Mouse (Mus musculus) heart, postnatal 0 days (tissue): ENCODE measurements around the gene Timp2. TPM values are rescaled to one million over a fixed set of nuclear protein-coding genes. Genes with fewer than 3 reads are reported as not detected.

Source experiments
- ATAC-seq: fragments of 200-750 bp; cut with Nextera tagmentation; 2 replicates; pipeline ENCODE4 v1.8.0; 2017; ENCODE audit warnings: low read depth, moderate number of reproducible peaks, moderate library complexity; ENCODE audit not compliant: insufficient read depth
- DNase-seq: peaks from one replicate; pipeline ENCODE4 v3.0.0-alpha.2; 2016; ENCODE audit warnings: low spot score
- H3K27ac ChIP-seq: fragments of 300-500 bp; sonication (generic); 2 replicates; pipeline ENCODE4 v1.5.1; 2014; ENCODE audit warnings: low read depth, mild to moderate bottlenecking
- H3K27me3 ChIP-seq: fragments of 300-500 bp; sonication (generic); 2 replicates; pipeline ENCODE4 v1.6.1; 2014; ENCODE audit warnings: low read length, mixed read lengths; ENCODE audit not compliant: control insufficient read depth, insufficient read depth
- H3K36me3 ChIP-seq: fragments of 300-500 bp; sonication (generic); replicated peaks from 2 replicates; pipeline ENCODE4 v1.6.1; 2014; ENCODE audit warnings: low read length, mixed read lengths; ENCODE audit not compliant: control insufficient read depth, insufficient read depth
- H3K4me1 ChIP-seq: fragments of 300-500 bp; sonication (generic); 2 replicates; pipeline ENCODE4 v1.6.1; 2014; ENCODE audit warnings: antibody characterized with exemption; ENCODE audit not compliant: control insufficient read depth, insufficient read depth
- H3K4me2 ChIP-seq: fragments of 300-500 bp; sonication (generic); 2 replicates; pipeline ENCODE4 v1.6.1; 2014; ENCODE audit warnings: low read depth, mild to moderate bottlenecking, low read length, moderate library complexity
- H3K4me3 ChIP-seq: fragments of 300-500 bp; sonication (generic); 2 replicates; pipeline ENCODE4 v1.5.1; 2014; ENCODE audit warnings: low read depth, low read length
- H3K9ac ChIP-seq: fragments of 300-500 bp; sonication (generic); replicated peaks from 2 replicates; pipeline ENCODE4 v1.6.1; 2014; ENCODE audit warnings: low read depth, low read length, mixed read lengths
- H3K9me3 ChIP-seq: fragments of 300-500 bp; sonication (generic); replicated peaks from 2 replicates; pipeline ENCODE4 v1.6.1; 2016; ENCODE audit warnings: low read length; ENCODE audit not compliant: control insufficient read depth
- CTCF ChIP-seq: IDR thresholded peaks from 2 replicates; pipeline ENCODE4 v1.5.1; 2016; ENCODE audit warnings: antibody characterized with exemption, control low read depth, low read depth
- EP300 ChIP-seq: IDR thresholded peaks from 2 replicates; pipeline ENCODE4 v1.6.1; 2016; ENCODE audit warnings: antibody characterized with exemption, low read depth
- WGBS: fragments of 180-500 bp; shearing (Covaris S2); extraction: QIAGEN DNeasy Blood & Tissue Kit; methylation state at CpG from one replicate; pipeline ENCODE4 v1.1.7; 2014; 5-methylcytosine and 5-hydroxymethylcytosine counted together
- polyA plus RNA-seq: library from polyadenylated mRNA; unstranded; fragments of >200 nt; fragmentation: Nextera tagmentation; extraction: Ambion mirVana; gene quantifications from 2 replicates; pipeline ENCODE4 v1.2.1, GENCODE M21; 2015
- total RNA-seq: library from RNA; depleted of rRNA; stranded (reverse); fragments of >200 nt; gene quantifications from 2 replicates; pipeline ENCODE4 v1.2.3, GENCODE M21; 2014; ENCODE audit warnings: low replicate concordance; rRNA removed

Timp2 gene
- total and polyA plus RNA-seq, 2 experiments from 2014 or later, result 65.5 to 78.5 TPM

DNA sequence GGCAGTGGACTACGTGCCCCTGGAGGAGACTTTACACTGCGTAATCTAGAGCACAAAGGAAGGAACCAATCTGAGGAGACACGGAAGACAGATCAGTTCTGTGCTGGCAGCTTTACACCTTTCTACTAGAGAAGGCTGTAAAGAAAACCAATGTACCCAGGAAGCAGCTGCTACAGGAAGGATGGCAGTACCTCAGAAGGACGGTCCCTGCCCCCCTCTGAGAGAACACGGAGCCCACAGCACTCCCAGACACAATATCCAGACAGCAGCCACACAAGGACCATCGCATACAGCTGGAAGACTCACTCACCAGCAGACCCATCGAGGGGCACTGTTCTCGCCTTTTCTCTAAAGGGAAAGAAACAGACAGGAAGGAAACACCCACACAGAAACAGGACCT, 95.5 kb downstream of the Timp2 start:
- Histone ChIP-seq H3K9ac (no peak overlapping the region), H3K36me3 (peaks cover 79% of the 10 kb centered on the region), H3K27ac (no peak overlapping the region), H3K27me3 (no peaks in the 10 kb centered on the region), H3K4me1 (no peaks in the 10 kb centered on the region), H3K9me3 (no peaks in the 10 kb centered on the region), H3K4me3 (no peak overlapping the region), H3K4me2 (no peak overlapping the region)
- no peak for ATAC-seq
- WGBS, result 76% methylated on average over 8 of the region's 8 CpGs
- TF ChIP-seq CTCF (no peak), EP300 (no peak)
- DNase-seq, result no peak

DNA sequence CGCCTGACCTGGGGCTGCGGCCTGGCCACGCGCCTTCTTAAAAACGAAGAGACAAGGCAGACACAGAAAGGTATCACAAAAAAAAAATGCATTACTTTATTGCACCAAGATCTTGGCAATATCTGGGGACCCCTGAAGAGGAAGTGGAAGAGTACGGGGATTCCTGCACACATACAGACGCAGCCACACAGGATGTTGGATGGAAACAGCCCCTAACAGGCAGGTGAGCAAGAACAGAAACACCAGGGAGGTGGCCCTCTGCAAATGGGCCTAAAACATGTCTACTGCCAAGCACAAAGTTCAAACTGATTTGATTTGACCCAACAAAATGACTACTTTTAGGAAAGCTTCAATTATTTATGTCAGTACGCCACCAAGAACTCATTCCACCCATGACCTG, 96.0 kb downstream of the Timp2 start:
- DNase-seq (no peak), ATAC-seq (no peak)
- WGBS, result 95% methylated on average over 8 of the region's 8 CpGs
- no peak overlapping the region for H3K9ac ChIP-seq
- H3K9me3 ChIP-seq, result no peaks in the 10 kb centered on the region
- H3K36me3 ChIP-seq, result peaks cover 74% of the 10 kb centered on the region
- no peaks in the 10 kb centered on the region for H3K4me1 ChIP-seq
- TF ChIP-seq CTCF, result no peak
- TF ChIP-seq EP300, result no peak
- no peak overlapping the region for H3K4me2 ChIP-seq
- H3K4me3 ChIP-seq, result no peak overlapping the region
- H3K27ac ChIP-seq, result no peak overlapping the region
- no peaks in the 10 kb centered on the region for H3K27me3 ChIP-seq

DNA sequence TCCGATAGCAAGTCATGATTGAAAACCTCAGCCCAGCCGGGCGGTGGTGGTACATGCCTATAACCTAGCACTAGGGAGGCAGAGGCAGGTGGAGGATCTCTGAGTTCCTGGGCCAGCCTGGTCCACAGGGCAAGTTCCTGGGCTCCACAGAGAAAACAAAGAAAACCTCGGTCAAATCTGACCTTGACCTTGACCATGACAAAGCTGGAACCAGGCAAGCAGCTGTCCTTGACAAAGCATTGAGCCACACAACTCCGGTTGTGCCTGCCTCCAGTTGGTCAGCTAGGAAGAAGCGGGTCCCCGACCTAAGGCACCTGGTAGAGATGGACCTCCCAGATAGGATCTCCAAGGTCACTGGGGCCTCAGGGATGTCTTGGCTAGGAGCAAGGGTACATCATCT, 99.2 kb downstream of the Timp2 start:
- Histone ChIP-seq H3K27ac (no peak overlapping the region), H3K9me3 (no peaks in the 10 kb centered on the region)
- WGBS, result 77% methylated on average over 7 of the region's 7 CpGs

DNA sequence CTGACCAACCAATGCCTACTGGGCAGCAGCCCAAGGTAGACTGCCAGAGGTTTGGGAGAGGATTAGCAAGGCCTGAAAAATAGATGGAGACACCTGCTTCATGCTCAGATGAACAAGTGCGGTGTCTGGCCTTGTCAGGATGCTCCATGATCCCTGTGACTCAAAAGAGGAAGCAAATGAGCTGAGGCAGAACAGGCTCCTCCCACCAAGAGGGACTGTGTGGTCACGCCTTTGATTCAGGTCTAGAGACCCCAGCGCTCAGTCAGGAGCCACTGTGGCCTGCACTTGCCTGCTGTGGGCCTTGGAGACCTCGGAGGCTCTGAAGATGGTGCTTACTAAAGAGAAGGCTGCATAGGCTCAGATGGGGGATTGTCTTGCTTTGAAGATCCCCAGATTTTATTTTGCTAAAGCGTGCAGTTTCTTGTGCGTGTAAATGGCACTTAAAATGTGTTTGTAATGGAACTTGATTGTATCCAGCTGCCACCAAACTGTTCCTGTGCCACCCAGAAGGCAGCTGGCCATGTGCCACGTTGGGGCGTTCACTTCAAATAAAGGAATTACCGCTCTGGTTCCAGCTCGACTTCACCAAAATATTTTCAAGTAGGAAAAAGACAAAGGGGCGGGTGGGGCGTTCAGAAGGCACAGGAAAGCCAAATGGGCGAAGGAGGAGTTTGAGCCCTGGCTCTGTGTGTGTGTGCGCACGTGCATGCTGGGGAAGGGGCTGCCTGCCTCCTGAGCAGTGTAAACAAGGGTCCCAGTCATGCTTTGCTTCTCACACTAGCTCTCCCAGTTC, 101.2 kb downstream of the Timp2 start:
- TF ChIP-seq CTCF (no peak), EP300 (no peak)
- Histone ChIP-seq H3K9ac (no peak overlapping the region), H3K4me2 (no peak overlapping the region), H3K27me3 (no peaks in the 10 kb centered on the region), H3K4me1 (peaks cover 12% of the 10 kb centered on the region; the same call in 1 of the 2 replicates), H3K9me3 (no peaks in the 10 kb centered on the region), H3K4me3 (no peak overlapping the region), H3K27ac (peak overlapping the region; percentile 21; the same call in 1 of the 2 replicates), H3K36me3 (peaks cover 23% of the 10 kb centered on the region)
- DNase-seq, result no peak
- 60% methylated on average over 15 of the region's 15 CpGs for WGBS
- no peak for ATAC-seq

More for the DNA sequence above, 99.2 kb downstream of the Timp2 start:
- ATAC-seq (0 out of 2 replicates have a peak, but pooled peaks have one; percentile 18), DNase-seq (no peak)
- Histone ChIP-seq H3K4me3 (no peak overlapping the region), H3K9ac (no peak overlapping the region), H3K27me3 (no peaks in the 10 kb centered on the region), H3K36me3 (peaks cover 42% of the 10 kb centered on the region), H3K4me2 (no peak overlapping the region), H3K4me1 (0 out of 2 replicates have a peak, but pooled peaks cover 9% of the 10 kb centered on the region)
- TF ChIP-seq EP300 (no peak), CTCF (no peak)

DNA sequence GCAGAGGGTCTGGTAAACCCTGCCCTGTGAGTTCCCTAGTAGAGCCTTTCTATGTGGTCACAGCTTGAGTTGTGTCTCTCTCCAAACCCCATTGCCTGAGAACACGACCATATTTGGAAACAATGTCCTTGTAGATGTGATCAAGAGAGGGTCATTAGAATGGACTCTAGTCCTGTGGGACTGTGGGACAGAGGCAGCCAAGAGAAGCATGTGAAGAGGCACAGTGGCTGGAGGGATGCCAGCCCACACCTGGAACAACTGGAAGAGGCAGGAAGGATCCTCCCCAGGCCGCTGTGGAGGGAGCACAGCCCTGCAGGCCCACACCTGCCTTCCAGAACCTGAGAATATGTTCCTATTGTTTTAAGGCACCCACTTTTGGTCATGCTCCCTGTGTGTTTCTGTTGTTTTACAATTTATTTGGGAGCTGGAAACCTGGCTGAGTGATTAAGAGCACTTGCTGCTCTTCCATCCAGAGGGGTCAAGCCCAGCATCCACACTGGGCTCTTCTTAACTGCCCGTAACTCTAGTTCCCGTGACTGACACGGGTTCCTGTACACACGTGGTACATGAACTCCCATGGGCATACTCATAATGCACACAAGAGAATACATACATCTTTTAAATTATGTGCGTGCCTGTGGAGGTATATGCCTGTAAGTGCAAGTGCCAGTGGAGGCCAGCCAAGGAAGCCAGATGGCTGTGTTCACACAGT, 101.9 kb downstream of the Timp2 start:
- H3K4me1 ChIP-seq, result peaks cover 18% of the 10 kb centered on the region; the same call in 1 of the 2 replicates
- H3K27ac ChIP-seq, result 0 out of 2 replicates have a peak overlapping the region, but pooled peaks have one; percentile 24
- WGBS, result 81% methylated on average over 7 of the region's 7 CpGs

More for the DNA sequence above, 101.9 kb downstream of the Timp2 start:
- H3K9ac ChIP-seq, result no peak overlapping the region
- peaks cover 15% of the 10 kb centered on the region for H3K36me3 ChIP-seq
- ATAC-seq (no peak), DNase-seq (no peak)
- H3K9me3 ChIP-seq, result no peaks in the 10 kb centered on the region
- no peak overlapping the region for H3K4me3 ChIP-seq
- no peak overlapping the region for H3K4me2 ChIP-seq
- no peak for TF ChIP-seq EP300
- no peak for TF ChIP-seq CTCF
- no peaks in the 10 kb centered on the region for H3K27me3 ChIP-seq

Other genes starting within 250 kb of the Timp2 start
- 0.31 TPM in 1 of 2 replicates, not detected in the other for gene Dnah17, start 225.1 kb downstream of the Timp2 start, total RNA-seq
- 0.01 and 0.04 TPM in 2 replicates for gene Dnah17, start 225.1 kb downstream of the Timp2 start, polyA plus RNA-seq
- gene Cyth1, start 107.1 kb downstream of the Timp2 start, total RNA-seq, result 49.8 and 50.1 TPM in 2 replicates
- 21.4 TPM in 2 replicates for gene Cyth1, start 107.1 kb downstream of the Timp2 start, polyA plus RNA-seq
- gene Usp36, start 65.5 kb downstream of the Timp2 start, total RNA-seq, result 10.4 and 18.3 TPM in 2 replicates
- gene Usp36, start 65.5 kb downstream of the Timp2 start, polyA plus RNA-seq, result 5.5 and 6.6 TPM in 2 replicates
- not detected in 2 replicates for gene Cep295nl, start 13.2 kb downstream of the Timp2 start, total RNA-seq
- gene Cep295nl, start 13.2 kb downstream of the Timp2 start, polyA plus RNA-seq, result 0.19 and 0.31 TPM in 2 replicates
- gene Lgals3bp, start 46.4 kb upstream of the Timp2 start, total RNA-seq, result 77.9 and 83.1 TPM in 2 replicates
- gene Lgals3bp, start 46.4 kb upstream of the Timp2 start, polyA plus RNA-seq, result 27.6 and 28.6 TPM in 2 replicates
- 28.3 and 35.5 TPM in 2 replicates for gene Cant1, start 63.3 kb upstream of the Timp2 start, total RNA-seq
- gene Cant1, start 63.3 kb upstream of the Timp2 start, polyA plus RNA-seq, result 10.4 and 12.6 TPM in 2 replicates
- 5.8 and 12.6 TPM in 2 replicates for gene C1qtnf1, start 72.5 kb upstream of the Timp2 start, total RNA-seq
- 7.8 and 8.3 TPM in 2 replicates for gene C1qtnf1, start 72.5 kb upstream of the Timp2 start, polyA plus RNA-seq
- gene Engase, start 121.1 kb upstream of the Timp2 start, total RNA-seq, result 9.1 and 12.0 TPM in 2 replicates
- 3.0 and 3.6 TPM in 2 replicates for gene Engase, start 121.1 kb upstream of the Timp2 start, polyA plus RNA-seq